Mouse (Mus musculus): ENCODE results near the gene Ccdc58. TPM values are rescaled to one million over a fixed set of nuclear protein-coding genes. Genes with fewer than 3 reads are reported as not detected.
"Not testable (repeated sequence)": the region's sequence is repeated elsewhere in the genome, so short reads cannot be mapped to it uniquely, and the experiment has no call there.

Ccdc58 gene
- total RNA-seq, 2 experiments from 2014 or later: 27.7 to 28.4 TPM

- no peak for DNase-seq
These were observed 3.3 kb downstream of the Ccdc58 start for GRCm38 (mm10) chr16:36074772-36075171.

- DNase-seq: no peak
These were observed 8.4 kb downstream of the Ccdc58 start for GRCm38 (mm10) chr16:36079916-36080315.

GRCm38 (mm10) chr16:36087846-36088245, 16.4 kb downstream of the Ccdc58 start:
- DNase-seq: no peak

GRCm38 (mm10) chr16:36089065-36089464, 17.6 kb downstream of the Ccdc58 start:
- no peak for DNase-seq

GRCm38 (mm10) chr16:36089850-36090616, 18.5 kb downstream of the Ccdc58 start:
- DNase-seq: no peak

GRCm38 (mm10) chr16:36090785-36091509, 19.5 kb downstream of the Ccdc58 start:
- no peak for DNase-seq

GRCm38 (mm10) chr16:36094079-36094478, 22.6 kb downstream of the Ccdc58 start:
- no peak for DNase-seq

GRCm38 (mm10) chr16:36097813-36098499, 26.5 kb downstream of the Ccdc58 start:
- not testable (repeated sequence) for DNase-seq

GRCm38 (mm10) chr16:36101526-36101925, 30.0 kb downstream of the Ccdc58 start:
- no peak for DNase-seq

- no peak for DNase-seq
These were observed 30.7 kb downstream of the Ccdc58 start for GRCm38 (mm10) chr16:36102211-36102610.

GRCm38 (mm10) chr16:36111486-36111885, 40.0 kb downstream of the Ccdc58 start:
- DNase-seq: not testable (repeated sequence)

GRCm38 (mm10) chr16:36115751-36116150, 44.3 kb downstream of the Ccdc58 start:
- DNase-seq: not testable (repeated sequence)

GRCm38 (mm10) chr16:36128092-36128491, 56.6 kb downstream of the Ccdc58 start:
- no peak for DNase-seq

- DNase-seq: no peak
These were observed 59.7 kb downstream of the Ccdc58 start, which contains the start of gene Csta1 for GRCm38 (mm10) chr16:36131141-36131540. Gene Csta1 (minus strand): TSS chr16:36131241.

- DNase-seq: no peak
These were observed 66.7 kb downstream of the Ccdc58 start for GRCm38 (mm10) chr16:36138201-36138600.

Other genes with a start within 250 kb of the Ccdc58 start
- gene Parp14, start 200.1 kb upstream of the Ccdc58 start, total RNA-seq (2021): 1 to 10 TPM; 3.2 to 3.3 TPM
- 1 to 10 TPM; 4.0 to 4.3 TPM for gene Parp9, start 133.2 kb upstream of the Ccdc58 start, total RNA-seq (2021)
- 1 to 10 TPM; 3.2 to 4.2 TPM for gene Dtx3l, start 132.5 kb upstream of the Ccdc58 start, total RNA-seq (2021)
- 100 to 1,000 TPM; 142 TPM for gene Kpna1, start 92.9 kb upstream of the Ccdc58 start, total RNA-seq (2021)
- 1 to 10 TPM; 1.5 to 2.0 TPM for gene Wdr5b, start 30.5 kb upstream of the Ccdc58 start, total RNA-seq (2021)
- gene Fam162a, start 91 bp upstream of the Ccdc58 start, total RNA-seq (2021): 100 to 1,000 TPM; 115 to 131 TPM
- not detected for gene Csta1, start 59.6 kb downstream of the Ccdc58 start, total RNA-seq (2021)
- not detected for gene Stfa2l1, start 85.1 kb downstream of the Ccdc58 start, total RNA-seq (2021)
- gene Gm5483, start 112.5 kb downstream of the Ccdc58 start, total RNA-seq (2021): not detected
- not detected for gene Gm5416, start 138.7 kb downstream of the Ccdc58 start, total RNA-seq (2021)
- not detected for gene 2010005H15Rik, start 149.8 kb downstream of the Ccdc58 start, total RNA-seq (2021)
- gene Stfa1, start 205.3 kb downstream of the Ccdc58 start, total RNA-seq (2021): not detected

All from gastrocnemius, postnatal 25 days (tissue).